In genomic region chr2:34532394-34532793, GRCm38 (mm10) we compare ENCODE assay signal across 12 mouse cellular contexts.
A peak's percentile ranks its signal among the peaks of the same experiment; 100 is the strongest.
DNase-seq lines count a peak whose midpoint lies in the region; ATAC-seq and TF ChIP-seq lines count a peak whose summit lies in the region.
"Had no signal": no experiment of that assay in that cellular context is flagged by ENCODE, and none has a peak within 500 bp of the region (broad histone marks: within the 10 kb centered on the region; RNA-seq: fewer than 3 reads in every experiment).

No protein-coding gene starts in this region.

- TF ChIP-seq CTCF in heart, adult 2 months (IDR thresholded peaks at IDR 0.05): no peak

- H3K4me3 ChIP-seq in heart, adult 2 months: no peak overlapping the region
- H3K4me3 ChIP-seq in hindbrain, embryonic 15.5 days: no peak overlapping the region
- no peak overlapping the region for H3K4me3 ChIP-seq in hindbrain, embryonic 11.5 days (ENCODE audit: low read depth, low read length)
- no peak overlapping the region for H3K4me3 ChIP-seq in neural tube, embryonic 15.5 days (replicated peaks)
- H3K4me3 ChIP-seq: limb, embryonic 15.5 days had no signal

- no peak for ATAC-seq in hindbrain, embryonic 15.5 days (ENCODE audit: low FRiP score, low read depth)
- no peak for ATAC-seq in hindbrain, embryonic 11.5 days (ENCODE audit: low FRiP score)
- no peak for ATAC-seq in neural tube, embryonic 15.5 days (ENCODE audit: low FRiP score)

- intact Hi-C loops in heart, adult 2 months (cut with DNase I): no loop called here
- intact Hi-C loops in heart, postnatal 10 days (cut with DNase I): no loop called here

- H3K27me3 ChIP-seq in heart, adult 2 months (ENCODE audit: control insufficient read depth, insufficient read depth, low read length): no peaks in the 10 kb centered on the region
- no peaks in the 10 kb centered on the region for H3K27me3 ChIP-seq in hindbrain, embryonic 15.5 days
- no peaks in the 10 kb centered on the region for H3K27me3 ChIP-seq in hindbrain, embryonic 11.5 days (ENCODE audit: control insufficient read depth, insufficient read depth, low read length)
- no peaks in the 10 kb centered on the region for H3K27me3 ChIP-seq in neural tube, embryonic 15.5 days (replicated peaks)
- H3K27me3 ChIP-seq: limb, embryonic 15.5 days had no signal

- peak overlapping the region; percentile 18 for H3K27ac ChIP-seq in heart, adult 2 months
- H3K27ac ChIP-seq in hindbrain, embryonic 15.5 days (replicated peaks): peak overlapping the region; percentile 56
- H3K27ac ChIP-seq in hindbrain, embryonic 11.5 days (ENCODE audit: low read depth, low read length): no peak overlapping the region
- 0 out of 2 replicates have a peak overlapping the region, but pooled peaks have one; percentile 1 for H3K27ac ChIP-seq in neural tube, embryonic 15.5 days (replicated peaks)

- peaks cover 4% of the 10 kb centered on the region; the same call in 1 of the 2 replicates for H3K4me1 ChIP-seq in heart, adult 2 months (ENCODE audit: control insufficient read depth, insufficient read depth, low read length)
- peaks cover 43% of the 10 kb centered on the region for H3K4me1 ChIP-seq in hindbrain, embryonic 15.5 days (replicated peaks)
- H3K4me1 ChIP-seq in hindbrain, embryonic 11.5 days (replicated peaks; ENCODE audit: control insufficient read depth, insufficient read depth, low read length): no peaks in the 10 kb centered on the region
- H3K4me1 ChIP-seq in neural tube, embryonic 15.5 days: peaks cover 48% of the 10 kb centered on the region

- no peak overlapping the region for H3K9ac ChIP-seq in heart, adult 2 months (ENCODE audit: low read depth, low read length)
- H3K9ac ChIP-seq in hindbrain, embryonic 15.5 days: no peak overlapping the region
- H3K9ac ChIP-seq in hindbrain, embryonic 11.5 days (ENCODE audit: low read depth, low read length): no peak overlapping the region
- no peak overlapping the region for H3K9ac ChIP-seq in neural tube, embryonic 15.5 days (replicated peaks)
- H3K9ac ChIP-seq: limb, embryonic 15.5 days had no signal

- no peak for DNase-seq in heart, adult 2 months
- no peak for DNase-seq in heart, postnatal 10 days
- no peak for DNase-seq in hindbrain, embryonic 11.5 days (ENCODE audit: low spot score)
- no peak for DNase-seq in neural tube, embryonic 10.5 days (ENCODE audit: extremely low spot score, low spot score)
- DNase-seq in Muller cell, postnatal 12 days (ENCODE audit: inconsistent ontology term): no peak
- DNase-seq in frontal cortex, postnatal 14 days (ENCODE audit: low spot score in 2 of 2): no peak
- DNase-seq: B cell, adult 2 months; kidney, adult 18-20 months; thymus, adult 18-20 months had no signal

- H3K4me2 ChIP-seq in hindbrain, embryonic 15.5 days: no peak overlapping the region
- H3K4me2 ChIP-seq in hindbrain, embryonic 11.5 days (replicated peaks; ENCODE audit: low read depth, low read length): no peak overlapping the region
- no peak overlapping the region for H3K4me2 ChIP-seq in neural tube, embryonic 15.5 days

- no peak for TF ChIP-seq POLR2A in heart, adult 2 months (IDR thresholded peaks at IDR 0.05; ENCODE audit: insufficient read depth, low read depth, low read length)

- 82% methylated on average over 1 of the region's 1 CpGs for WGBS in heart, adult 2 months
- WGBS in hindbrain, embryonic 15.5 days: 72% methylated on average over 1 of the region's 1 CpGs
- WGBS in hindbrain, embryonic 11.5 days: 90% methylated on average over 1 of the region's 1 CpGs
- 84% methylated on average over 1 of the region's 1 CpGs for WGBS in neural tube, embryonic 15.5 days

- H3K9me3 ChIP-seq in hindbrain, embryonic 15.5 days: no peaks in the 10 kb centered on the region
- no peaks in the 10 kb centered on the region for H3K9me3 ChIP-seq in hindbrain, embryonic 11.5 days (ENCODE audit: control insufficient read depth, low read length)
- H3K9me3 ChIP-seq in neural tube, embryonic 15.5 days (replicated peaks): no peaks in the 10 kb centered on the region
- H3K9me3 ChIP-seq: limb, embryonic 15.5 days had no signal

- H3K79me2 ChIP-seq in heart, adult 2 months (replicated peaks; ENCODE audit: control insufficient read depth, insufficient read depth, low read length): no peaks in the 10 kb centered on the region

- TF ChIP-seq EP300 in heart, adult 2 months (IDR thresholded peaks at IDR 0.05; ENCODE audit: insufficient read depth, low read depth, low read length): no peak

- H3K36me3 ChIP-seq in heart, adult 2 months (ENCODE audit: control insufficient read depth, insufficient read depth, low read length): peaks cover under 1% of the 10 kb centered on the region; the same call in 1 of the 2 replicates
- no peaks in the 10 kb centered on the region for H3K36me3 ChIP-seq in hindbrain, embryonic 15.5 days
- H3K36me3 ChIP-seq in hindbrain, embryonic 11.5 days (ENCODE audit: control insufficient read depth, insufficient read depth, low read length): no peaks in the 10 kb centered on the region
- H3K36me3 ChIP-seq in neural tube, embryonic 15.5 days: no peaks in the 10 kb centered on the region
- H3K36me3 ChIP-seq: limb, embryonic 15.5 days had no signal
